Mouse (Mus musculus): ENCODE data around the gene Rap2c. TPM values are rescaled to one million over a fixed set of nuclear protein-coding genes. Genes with fewer than 3 reads are reported as not detected.

Rap2c gene
- polyA plus RNA-seq, 1 experiment = 0.02 TPM

- TF ChIP-seq TAL1 (IDR thresholded peaks at IDR 0.05; ENCODE audit: low read length) (no peak), GATA1 (IDR thresholded peaks at IDR 0.05; ENCODE audit: low read length) (no peak)
- Histone ChIP-seq H3K4me1 (ENCODE audit: control insufficient read depth) (no peaks in the 10 kb centered on the region), H3K27me3 (ENCODE audit: control insufficient read depth) (no peaks in the 10 kb centered on the region), H3K9me3 (ENCODE audit: control insufficient read depth, low read length) (no peaks in the 10 kb centered on the region), H3K4me3 (replicated peaks) (no peak overlapping the region), H3K36me3 (ENCODE audit: control insufficient read depth) (no peaks in the 10 kb centered on the region)
Observed at GRCm38 (mm10) chrX:51035678-51036209, 17.9 kb upstream of the Rap2c start.

GRCm38 (mm10) chrX:51019884-51020283 is 2.1 kb upstream of the Rap2c start:
- H3K4me1 ChIP-seq (ENCODE audit: control insufficient read depth) = peaks cover 19% of the 10 kb centered on the region
- no peak overlapping the region for H3K4me3 ChIP-seq (replicated peaks)
- TF ChIP-seq GATA1 (IDR thresholded peaks at IDR 0.05; ENCODE audit: low read length) (no peak), TAL1 (IDR thresholded peaks at IDR 0.05; ENCODE audit: low read length) (no peak)
- peaks cover 2% of the 10 kb centered on the region; the same call in 1 of the 2 replicates for H3K9me3 ChIP-seq (ENCODE audit: control insufficient read depth, low read length)
- no peaks in the 10 kb centered on the region for H3K27me3 ChIP-seq (ENCODE audit: control insufficient read depth)
- H3K36me3 ChIP-seq (ENCODE audit: control insufficient read depth) = peaks cover 7% of the 10 kb centered on the region

- peaks cover 17% of the 10 kb centered on the region for H3K36me3 ChIP-seq (ENCODE audit: control insufficient read depth)
- H3K4me1 ChIP-seq (ENCODE audit: control insufficient read depth) = peaks cover 19% of the 10 kb centered on the region
- peak overlapping the region; percentile 80 for H3K4me3 ChIP-seq (replicated peaks)
- peaks cover 2% of the 10 kb centered on the region; the same call in 1 of the 2 replicates for H3K9me3 ChIP-seq (ENCODE audit: control insufficient read depth, low read length)
- TF ChIP-seq GATA1 (IDR thresholded peaks at IDR 0.05; ENCODE audit: low read length) (no peak), TAL1 (IDR thresholded peaks at IDR 0.05; ENCODE audit: low read length) (no peak)
- no peaks in the 10 kb centered on the region for H3K27me3 ChIP-seq (ENCODE audit: control insufficient read depth)
Observed at GRCm38 (mm10) chrX:51018786-51019179, 965 bp upstream of the Rap2c start.

- Histone ChIP-seq H3K4me3 (replicated peaks) (peak overlapping the region; percentile 80), H3K36me3 (ENCODE audit: control insufficient read depth) (peaks cover 26% of the 10 kb centered on the region), H3K4me1 (ENCODE audit: control insufficient read depth) (peaks cover 19% of the 10 kb centered on the region), H3K27me3 (ENCODE audit: control insufficient read depth) (no peaks in the 10 kb centered on the region), H3K9me3 (ENCODE audit: control insufficient read depth, low read length) (peaks cover 2% of the 10 kb centered on the region; the same call in 1 of the 2 replicates)
- TF ChIP-seq TAL1 (IDR thresholded peaks at IDR 0.05; ENCODE audit: low read length) (no peak), GATA1 (IDR thresholded peaks at IDR 0.05; ENCODE audit: low read length) (no peak)
Observed at GRCm38 (mm10) chrX:51016926-51017325, 892 bp downstream of the Rap2c start.

- no peaks in the 10 kb centered on the region for H3K9me3 ChIP-seq (ENCODE audit: control insufficient read depth, low read length)
- peaks cover 41% of the 10 kb centered on the region for H3K36me3 ChIP-seq (ENCODE audit: control insufficient read depth)
- TF ChIP-seq TAL1 (IDR thresholded peaks at IDR 0.05; ENCODE audit: low read length) (no peak), GATA1 (IDR thresholded peaks at IDR 0.05; ENCODE audit: low read length) (no peak)
- no peak overlapping the region for H3K4me3 ChIP-seq (replicated peaks)
- peaks cover 5% of the 10 kb centered on the region for H3K4me1 ChIP-seq (ENCODE audit: control insufficient read depth)
- no peaks in the 10 kb centered on the region for H3K27me3 ChIP-seq (ENCODE audit: control insufficient read depth)
Observed at GRCm38 (mm10) chrX:51012280-51012679, 5.5 kb downstream of the Rap2c start.

GRCm38 (mm10) chrX:51010323-51010722 is 7.5 kb downstream of the Rap2c start:
- TF ChIP-seq GATA1 (IDR thresholded peaks at IDR 0.05; ENCODE audit: low read length) = no peak
- TF ChIP-seq TAL1 (IDR thresholded peaks at IDR 0.05; ENCODE audit: low read length) = no peak
- Histone ChIP-seq H3K27me3 (ENCODE audit: control insufficient read depth) (no peaks in the 10 kb centered on the region), H3K4me3 (replicated peaks) (no peak overlapping the region), H3K9me3 (ENCODE audit: control insufficient read depth, low read length) (no peaks in the 10 kb centered on the region), H3K4me1 (ENCODE audit: control insufficient read depth) (no peaks in the 10 kb centered on the region), H3K36me3 (ENCODE audit: control insufficient read depth) (peaks cover 48% of the 10 kb centered on the region)

- no peaks in the 10 kb centered on the region for H3K9me3 ChIP-seq (ENCODE audit: control insufficient read depth, low read length)
- TF ChIP-seq TAL1 (IDR thresholded peaks at IDR 0.05; ENCODE audit: low read length) = no peak
- no peaks in the 10 kb centered on the region for H3K27me3 ChIP-seq (ENCODE audit: control insufficient read depth)
- H3K36me3 ChIP-seq (ENCODE audit: control insufficient read depth) = no peaks in the 10 kb centered on the region; the same call in 1 of the 2 replicates
- H3K4me1 ChIP-seq (ENCODE audit: control insufficient read depth) = no peaks in the 10 kb centered on the region
- H3K4me3 ChIP-seq (replicated peaks) = no peak overlapping the region
Observed at GRCm38 (mm10) chrX:51000791-51001190, 17.0 kb downstream of the Rap2c start.

GRCm38 (mm10) chrX:50995310-50995709 is 22.5 kb downstream of the Rap2c start:
- Histone ChIP-seq H3K36me3 (ENCODE audit: control insufficient read depth) (no peaks in the 10 kb centered on the region), H3K4me3 (replicated peaks) (no peak overlapping the region), H3K4me1 (ENCODE audit: control insufficient read depth) (no peaks in the 10 kb centered on the region), H3K27me3 (ENCODE audit: control insufficient read depth) (no peaks in the 10 kb centered on the region), H3K9me3 (ENCODE audit: control insufficient read depth, low read length) (no peaks in the 10 kb centered on the region)
- TF ChIP-seq TAL1 (IDR thresholded peaks at IDR 0.05; ENCODE audit: low read length) (no peak), GATA1 (IDR thresholded peaks at IDR 0.05; ENCODE audit: low read length) (no peak)

- no peak overlapping the region for H3K4me3 ChIP-seq (replicated peaks)
- H3K27me3 ChIP-seq (ENCODE audit: control insufficient read depth) = no peaks in the 10 kb centered on the region; the same call in 1 of the 2 replicates
- no peaks in the 10 kb centered on the region for H3K4me1 ChIP-seq (ENCODE audit: control insufficient read depth)
- H3K9me3 ChIP-seq (ENCODE audit: control insufficient read depth, low read length) = no peaks in the 10 kb centered on the region
- H3K36me3 ChIP-seq (ENCODE audit: control insufficient read depth) = no peaks in the 10 kb centered on the region
- TF ChIP-seq GATA1 (IDR thresholded peaks at IDR 0.05; ENCODE audit: low read length) = no peak
- no peak for TF ChIP-seq TAL1 (IDR thresholded peaks at IDR 0.05; ENCODE audit: low read length)
Observed at GRCm38 (mm10) chrX:50991324-50991723, 26.5 kb downstream of the Rap2c start.

GRCm38 (mm10) chrX:50989940-50990339 is 27.9 kb downstream of the Rap2c start:
- no peak for TF ChIP-seq TAL1 (IDR thresholded peaks at IDR 0.05; ENCODE audit: low read length)
- no peak for TF ChIP-seq GATA1 (IDR thresholded peaks at IDR 0.05; ENCODE audit: low read length)
- no peaks in the 10 kb centered on the region for H3K4me1 ChIP-seq (ENCODE audit: control insufficient read depth)
- no peaks in the 10 kb centered on the region; the same call in 1 of the 2 replicates for H3K27me3 ChIP-seq (ENCODE audit: control insufficient read depth)
- no peaks in the 10 kb centered on the region for H3K9me3 ChIP-seq (ENCODE audit: control insufficient read depth, low read length)
- H3K36me3 ChIP-seq (ENCODE audit: control insufficient read depth) = no peaks in the 10 kb centered on the region
- H3K4me3 ChIP-seq (replicated peaks) = no peak overlapping the region

All from erythroblast, embryonic 14.5 days (primary cell).